Mouse (Mus musculus) liver, embryonic 14.5 days (tissue): Measurements from ENCODE around the gene Kcnma1.

Experiments used
- CTCF ChIP-seq: IDR thresholded peaks from 2 replicates; pipeline ENCODE4 v1.5.1; 2016; ENCODE audit warnings: antibody characterized with exemption, low read depth, control low read depth
- EP300 ChIP-seq: IDR thresholded peaks from 2 replicates; pipeline ENCODE4 v1.6.1; 2016; ENCODE audit warnings: antibody characterized with exemption, low read depth

DNA sequence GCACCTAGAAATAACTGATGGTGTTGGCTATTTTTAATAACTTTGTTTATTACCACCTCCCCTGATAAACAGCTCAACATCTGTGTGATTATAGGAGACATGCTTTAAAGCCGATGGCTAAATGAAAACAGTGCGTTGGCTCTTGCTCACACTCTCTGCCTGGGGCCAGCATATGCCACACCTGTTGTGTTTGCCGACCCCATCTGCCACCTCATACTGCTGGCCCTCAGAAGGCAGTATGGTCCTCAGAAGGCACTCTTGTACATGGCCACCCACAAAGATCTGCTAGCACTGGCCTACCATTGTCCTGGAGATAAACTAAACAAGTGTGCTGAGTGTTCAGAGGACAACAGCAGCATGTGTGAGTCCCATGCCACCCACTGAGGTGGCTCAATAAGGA, 118.3 kb downstream of the Kcnma1 start:
- TF ChIP-seq CTCF (no peak), EP300 (no peak)
